Mouse (Mus musculus): ENCODE results near the gene 4921536K21Rik. TPM values are rescaled to one million over a fixed set of nuclear protein-coding genes. Genes with fewer than 3 reads are reported as not detected.

4921536K21Rik gene
- total RNA-seq, 2 experiments from 2014 or later: 0.25 to 0.39 TPM

Other genes with a start within 250 kb of the 4921536K21Rik start
- 10 to 100 TPM; 39.6 to 41.9 TPM for gene Morc2a, start 245.9 kb downstream of the 4921536K21Rik start, total RNA-seq (2021)
- 100 to 1,000 TPM; 133 TPM for gene Osbp2, start 31.2 kb downstream of the 4921536K21Rik start, total RNA-seq (2021)
- 10 to 100 TPM; 28.8 to 32.5 TPM for gene Dusp18, start 142 bp upstream of the 4921536K21Rik start, total RNA-seq (2021)
- gene Slc35e4, start 19.6 kb upstream of the 4921536K21Rik start, total RNA-seq (2021): 10 to 100 TPM; 17.9 to 20.5 TPM
- gene Tcn2, start 37.1 kb upstream of the 4921536K21Rik start, total RNA-seq (2021): 10 to 100 TPM; 19.6 to 20.4 TPM
- gene Pes1, start 68.9 kb upstream of the 4921536K21Rik start, total RNA-seq (2021): 10 to 100 TPM; 38.5 to 41.5 TPM
- gene 4930556J24Rik, start 81.7 kb upstream of the 4921536K21Rik start, total RNA-seq (2021): not detected
- 10 to 100 TPM; 13.2 to 15.5 TPM for gene Gal3st1, start 88.5 kb upstream of the 4921536K21Rik start, total RNA-seq (2021)
- gene Sec14l4, start 136.4 kb upstream of the 4921536K21Rik start, total RNA-seq (2021): under 1 TPM in 1 of 2 experiments, not detected in 1; 0.21 TPM
- gene Sec14l3, start 169.7 kb upstream of the 4921536K21Rik start, total RNA-seq (2021): 1 to 10 TPM in 1 of 2 experiments, under 1 TPM in 1; 0.60 to 1.3 TPM
- 100 to 1,000 TPM in 1 of 2 experiments, 10 to 100 TPM in 1; 92.3 to 104 TPM for gene Mtfp1, start 200.3 kb upstream of the 4921536K21Rik start, total RNA-seq (2021)
- gene Sec14l2, start 228.3 kb upstream of the 4921536K21Rik start, total RNA-seq (2021): 10 to 100 TPM; 35.6 to 35.8 TPM
- 10 to 100 TPM; 28.2 to 31.4 TPM for gene Rnf215, start 240.1 kb upstream of the 4921536K21Rik start, total RNA-seq (2021)

Data from left cerebral cortex, postnatal 25 days (tissue).